Mouse (Mus musculus) kidney, embryonic 16.5 days (tissue): Measurements from ENCODE around the gene Zfp750. TPM values are rescaled to one million over a fixed set of nuclear protein-coding genes. Genes with fewer than 3 reads are reported as not detected.

Experiments
- ATAC-seq: fragments of 200-750 bp; cut with Nextera tagmentation; 2 replicates; pipeline ENCODE4 v1.8.0; 2017; ENCODE audit warnings: moderate TSS enrichment; ENCODE audit not compliant: low FRiP score, low TSS enrichment
- H3K27ac ChIP-seq: fragments of 300-500 bp; sonication (generic); 2 replicates; pipeline ENCODE4 v1.5.1; 2014; ENCODE audit warnings: low read length
- H3K27me3 ChIP-seq: fragments of 300-500 bp; sonication (generic); 2 replicates; pipeline ENCODE4 v1.6.1; 2014; ENCODE audit warnings: low read length, control low read depth, mixed read lengths; ENCODE audit not compliant: insufficient read depth
- H3K36me3 ChIP-seq: fragments of 300-500 bp; sonication (generic); 2 replicates; pipeline ENCODE4 v1.6.1; 2014; ENCODE audit warnings: low read length, control low read depth, mixed read lengths; ENCODE audit not compliant: insufficient read depth
- H3K4me1 ChIP-seq: fragments of 300-500 bp; sonication (generic); 2 replicates; pipeline ENCODE4 v1.6.1; 2014; ENCODE audit warnings: low read length, control low read depth, mixed read lengths; ENCODE audit not compliant: insufficient read depth
- H3K4me2 ChIP-seq: fragments of 300-500 bp; sonication (generic); replicated peaks from 2 replicates; pipeline ENCODE4 v1.6.1; 2014; ENCODE audit warnings: low read depth, low read length
- H3K4me3 ChIP-seq: fragments of 300-500 bp; sonication (generic); 2 replicates; pipeline ENCODE4 v1.5.1; 2014; ENCODE audit warnings: mild to moderate bottlenecking, low read length
- H3K9ac ChIP-seq: fragments of 300-500 bp; sonication (generic); replicated peaks from 2 replicates; pipeline ENCODE4 v1.6.1; 2014; ENCODE audit warnings: low read length
- H3K9me3 ChIP-seq: fragments of 300-500 bp; sonication (generic); 2 replicates; pipeline ENCODE4 v1.6.1; 2016; ENCODE audit warnings: low read length, control low read depth
- WGBS: fragments of 180-500 bp; shearing (Covaris S2); extraction: QIAGEN DNeasy Blood & Tissue Kit; methylation state at CpG from one replicate; pipeline ENCODE4 v1.1.7; 2014; 5-methylcytosine and 5-hydroxymethylcytosine counted together
- polyA plus RNA-seq: library from polyadenylated mRNA; unstranded; fragments of >200 nt; fragmentation: Nextera tagmentation; extraction: Ambion mirVana; gene quantifications from 2 replicates; pipeline ENCODE4 v1.2.1, GENCODE M21; 2015

Gene Zfp750
- 0.77 and 0.90 TPM in 2 replicates for polyA plus RNA-seq

DNA sequence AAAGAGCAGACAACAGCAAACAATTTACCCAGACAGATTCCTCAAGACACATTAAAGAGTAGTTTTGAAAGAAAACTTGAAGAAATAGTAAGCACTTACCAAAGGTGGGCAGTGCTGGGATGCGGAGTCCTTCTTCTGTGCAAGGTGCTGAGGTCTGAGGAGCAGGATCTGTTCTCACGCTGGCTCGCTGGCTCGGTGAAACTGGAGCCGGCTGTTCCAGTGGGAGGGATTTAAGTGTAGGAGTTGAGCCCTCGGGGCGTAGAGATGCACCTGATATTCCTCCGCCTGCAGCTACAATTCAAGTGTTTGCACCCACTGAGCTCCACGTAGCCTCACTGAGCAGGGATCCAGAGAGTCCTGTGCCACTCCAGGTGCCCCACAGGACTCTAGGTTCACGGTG lies at the start of gene Zfp750:
Zfp750 (minus strand) TSS at position 203 of the 400 bp plus-strand sequence.
- no peak within 1 kb of the TSS for H3K4me3 ChIP-seq

DNA sequence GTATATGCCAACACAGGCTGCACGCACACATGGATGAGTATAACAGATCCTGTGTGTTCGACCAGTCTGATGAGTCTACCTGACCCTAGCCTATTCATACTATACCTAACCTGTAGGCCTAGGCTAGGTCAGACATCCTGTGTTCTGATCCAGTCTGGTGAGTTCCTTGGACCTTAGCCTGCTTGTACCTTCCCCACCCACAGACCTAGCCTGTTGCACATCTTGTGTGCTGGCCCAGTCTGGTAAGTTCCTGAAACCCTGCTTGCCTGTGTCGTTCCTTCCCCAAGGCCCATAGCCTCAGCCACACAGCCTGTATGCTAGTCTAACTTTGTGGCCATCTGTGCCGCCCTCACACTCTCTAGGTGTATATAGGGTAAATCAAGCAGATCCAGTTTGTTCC lies 45.1 kb upstream of the Zfp750 start:
- no peak for ATAC-seq
- Histone ChIP-seq H3K4me3 (no peak overlapping the region), H3K4me1 (no peaks in the 10 kb centered on the region), H3K4me2 (no peak overlapping the region), H3K27me3 (no peaks in the 10 kb centered on the region), H3K9me3 (no peaks in the 10 kb centered on the region), H3K9ac (no peak overlapping the region), H3K36me3 (no peaks in the 10 kb centered on the region), H3K27ac (no peak overlapping the region)
- WGBS = 92% methylated on average over 4 of the region's 4 CpGs

More for the DNA sequence above, at the start of gene Zfp750:
- Histone ChIP-seq H3K4me1 (peaks cover 5% of the 10 kb centered on the region; the same call in 1 of the 2 replicates), H3K27ac (no peak within 1 kb of the TSS), H3K27me3 (no peaks in the 10 kb centered on the region), H3K36me3 (no peaks in the 10 kb centered on the region), H3K4me2 (no peak within 1 kb of the TSS), H3K9me3 (no peaks in the 10 kb centered on the region), H3K9ac (no peak within 1 kb of the TSS)
- 15% methylated on average over 10 of the region's 10 CpGs for WGBS
- ATAC-seq = peak; percentile 76; the same call in 1 of the 2 replicates

- H3K27me3 ChIP-seq = no peaks in the 10 kb centered on the region
- WGBS = 94% methylated on average over 5 of the region's 5 CpGs
- no peak overlapping the region for H3K9ac ChIP-seq
- H3K4me3 ChIP-seq = no peak overlapping the region
- H3K36me3 ChIP-seq = no peaks in the 10 kb centered on the region
- H3K27ac ChIP-seq = no peak overlapping the region
- no peak for ATAC-seq
- H3K4me1 ChIP-seq = no peaks in the 10 kb centered on the region
- H3K9me3 ChIP-seq = no peaks in the 10 kb centered on the region
- no peak overlapping the region for H3K4me2 ChIP-seq
Observed at GRCm38 (mm10) chr11:121563312-121563711, 44.2 kb upstream of the Zfp750 start.

DNA sequence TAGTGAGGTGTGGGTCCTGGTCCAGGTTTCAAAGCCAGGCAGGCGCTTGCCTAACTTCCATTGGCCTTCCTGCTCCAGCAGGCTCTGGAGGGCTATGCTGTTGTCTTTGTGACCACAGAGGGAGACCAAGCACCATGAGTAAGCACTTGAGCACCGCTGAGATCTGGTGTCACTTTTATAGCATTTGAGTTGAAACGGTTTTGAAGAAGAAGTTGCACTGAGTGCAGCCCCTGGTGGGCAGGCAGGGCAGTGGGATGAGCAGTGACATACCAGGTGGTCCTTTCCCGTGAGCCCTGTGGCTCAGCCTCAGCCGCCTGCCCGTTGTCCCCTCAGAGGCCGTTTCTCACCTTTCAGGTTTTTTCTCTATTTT lies 41.1 kb upstream of the Zfp750 start:
- H3K36me3 ChIP-seq = peaks cover 6% of the 10 kb centered on the region; the same call in 1 of the 2 replicates
- H3K4me1 ChIP-seq = no peaks in the 10 kb centered on the region
- no peak overlapping the region for H3K4me3 ChIP-seq
- H3K9ac ChIP-seq = no peak overlapping the region
- no peak for ATAC-seq
- 69% methylated on average over 7 of the region's 7 CpGs for WGBS
- H3K4me2 ChIP-seq = no peak overlapping the region
- H3K27ac ChIP-seq = no peak overlapping the region
- H3K27me3 ChIP-seq = no peaks in the 10 kb centered on the region
- H3K9me3 ChIP-seq = no peaks in the 10 kb centered on the region

GRCm38 (mm10) chr11:121559527-121560293 lies 40.6 kb upstream of the Zfp750 start:
- no peak overlapping the region for H3K9ac ChIP-seq
- 83% methylated on average over 4 of the region's 4 CpGs for WGBS
- H3K27ac ChIP-seq = no peak overlapping the region
- H3K4me3 ChIP-seq = no peak overlapping the region
- no peak overlapping the region for H3K4me2 ChIP-seq
- H3K4me1 ChIP-seq = no peaks in the 10 kb centered on the region
- no peak for ATAC-seq
- H3K27me3 ChIP-seq = no peaks in the 10 kb centered on the region
- H3K9me3 ChIP-seq = no peaks in the 10 kb centered on the region
- peaks cover 6% of the 10 kb centered on the region; the same call in 1 of the 2 replicates for H3K36me3 ChIP-seq

GRCm38 (mm10) chr11:121558522-121558921 lies 39.4 kb upstream of the Zfp750 start:
- no peaks in the 10 kb centered on the region for H3K4me1 ChIP-seq
- 82% methylated on average over 3 of the region's 3 CpGs for WGBS
- H3K9me3 ChIP-seq = no peaks in the 10 kb centered on the region
- no peak overlapping the region for H3K4me3 ChIP-seq
- H3K4me2 ChIP-seq = no peak overlapping the region
- peaks cover 6% of the 10 kb centered on the region; the same call in 1 of the 2 replicates for H3K36me3 ChIP-seq
- no peak overlapping the region for H3K27ac ChIP-seq
- no peak for ATAC-seq
- no peak overlapping the region for H3K9ac ChIP-seq
- no peaks in the 10 kb centered on the region for H3K27me3 ChIP-seq

DNA sequence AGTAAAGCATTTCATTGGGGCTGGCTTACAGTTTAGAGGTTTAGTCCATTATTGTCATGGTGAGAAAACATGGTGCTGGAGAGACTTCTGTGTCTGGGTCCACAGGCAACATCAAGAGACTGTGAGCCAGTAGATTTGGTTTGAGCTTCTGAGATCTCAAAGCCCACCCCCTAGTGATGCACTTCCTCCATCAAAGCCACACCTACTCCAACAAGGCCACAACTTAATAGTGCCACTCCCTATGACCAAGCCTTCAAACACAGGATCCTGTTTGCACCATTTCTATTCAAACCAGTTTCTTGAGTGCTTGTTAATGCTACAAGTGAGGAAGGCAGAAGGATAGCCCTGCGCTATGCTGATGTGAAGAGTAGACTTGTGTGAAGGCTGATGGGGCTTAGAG lies 38.8 kb upstream of the Zfp750 start:
- ATAC-seq = no peak
- H3K27ac ChIP-seq = no peak overlapping the region
- 96% methylated on average over 1 of the region's 1 CpGs for WGBS
- no peaks in the 10 kb centered on the region for H3K9me3 ChIP-seq
- peaks cover 6% of the 10 kb centered on the region; the same call in 1 of the 2 replicates for H3K36me3 ChIP-seq
- no peaks in the 10 kb centered on the region for H3K27me3 ChIP-seq
- no peak overlapping the region for H3K9ac ChIP-seq
- H3K4me2 ChIP-seq = no peak overlapping the region
- H3K4me3 ChIP-seq = no peak overlapping the region
- peaks cover 2% of the 10 kb centered on the region; the same call in 1 of the 2 replicates for H3K4me1 ChIP-seq

DNA sequence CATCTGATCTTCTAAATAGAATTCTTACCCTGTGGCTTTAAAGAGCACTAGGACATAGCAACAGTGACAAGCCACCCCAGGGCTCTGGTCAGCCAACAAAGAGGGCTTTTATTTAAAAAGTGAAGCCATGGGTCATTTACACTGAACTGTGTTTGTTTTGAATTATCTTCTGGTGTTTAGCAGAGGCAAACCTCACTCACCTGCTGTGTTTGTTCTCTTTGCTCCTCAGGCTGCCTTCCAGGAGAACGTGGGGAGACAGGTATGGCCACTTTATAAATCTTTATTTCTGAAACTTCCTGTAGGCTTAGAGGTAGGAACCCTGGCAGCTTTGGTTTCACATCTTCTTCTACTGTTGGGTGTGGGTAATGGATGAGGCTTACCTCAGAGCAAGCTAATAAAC lies 37.6 kb upstream of the Zfp750 start:
- no peak overlapping the region for H3K4me2 ChIP-seq
- ATAC-seq = no peak
- no peak overlapping the region for H3K4me3 ChIP-seq
- no peaks in the 10 kb centered on the region for H3K27me3 ChIP-seq
- peaks cover 6% of the 10 kb centered on the region; the same call in 1 of the 2 replicates for H3K36me3 ChIP-seq
- no peak overlapping the region for H3K9ac ChIP-seq
- no peaks in the 10 kb centered on the region for H3K9me3 ChIP-seq
- WGBS = 82% methylated on average over 1 of the region's 1 CpGs
- H3K4me1 ChIP-seq = peaks cover 7% of the 10 kb centered on the region; the same call in 1 of the 2 replicates
- no peak overlapping the region for H3K27ac ChIP-seq

GRCm38 (mm10) chr11:121553458-121553857 lies 34.3 kb upstream of the Zfp750 start:
- peak overlapping the region; percentile 30; the same call in 1 of the 2 replicates for H3K27ac ChIP-seq
- no peak for ATAC-seq
- WGBS = 92% methylated on average over 3 of the region's 3 CpGs
- H3K4me2 ChIP-seq = no peak overlapping the region
- no peak overlapping the region for H3K9ac ChIP-seq
- peaks cover 6% of the 10 kb centered on the region; the same call in 1 of the 2 replicates for H3K36me3 ChIP-seq
- no peaks in the 10 kb centered on the region for H3K27me3 ChIP-seq
- H3K4me1 ChIP-seq = peaks cover 32% of the 10 kb centered on the region
- H3K4me3 ChIP-seq = no peak overlapping the region
- H3K9me3 ChIP-seq = no peaks in the 10 kb centered on the region

DNA sequence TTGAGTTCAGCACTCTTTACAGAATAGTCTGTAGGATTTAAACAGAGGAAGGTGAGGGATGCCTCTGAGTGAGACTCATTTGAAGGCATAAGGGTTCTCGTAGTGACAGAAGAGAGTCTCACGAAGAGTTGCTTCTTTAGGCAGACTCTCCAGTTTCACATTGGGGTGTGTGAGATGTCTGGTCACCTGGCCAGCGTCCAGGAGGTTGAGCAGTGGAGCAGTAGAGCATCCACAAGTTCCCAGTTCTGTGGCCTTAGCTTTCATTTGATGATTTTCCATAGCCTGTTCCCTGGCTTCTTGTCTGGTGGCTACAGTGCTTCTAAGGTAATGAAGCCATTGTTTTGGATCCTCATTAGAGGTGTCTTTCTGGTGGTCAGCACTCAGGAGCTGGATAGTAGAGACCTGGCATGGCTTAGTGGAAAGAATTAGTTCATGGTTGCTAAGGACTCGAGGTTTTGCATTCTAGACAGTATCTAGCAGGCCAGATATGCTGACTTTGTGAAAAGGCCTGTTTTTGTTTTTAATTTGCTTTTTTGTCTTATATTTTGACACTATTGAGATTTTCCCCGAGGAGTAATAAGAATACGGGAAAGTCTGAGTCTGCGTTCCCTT lies 33.8 kb upstream of the Zfp750 start:
- no peak overlapping the region for H3K9ac ChIP-seq
- 77% methylated on average over 7 of the region's 7 CpGs for WGBS
- H3K27me3 ChIP-seq = no peaks in the 10 kb centered on the region

More for the DNA sequence above, 33.8 kb upstream of the Zfp750 start:
- no peak for ATAC-seq
- no peak overlapping the region for H3K4me3 ChIP-seq
- H3K9me3 ChIP-seq = no peaks in the 10 kb centered on the region
- peaks cover 36% of the 10 kb centered on the region for H3K4me1 ChIP-seq
- H3K36me3 ChIP-seq = peaks cover 5% of the 10 kb centered on the region; the same call in 1 of the 2 replicates
- peak overlapping the region; percentile 30 for H3K27ac ChIP-seq
- no peak overlapping the region for H3K4me2 ChIP-seq
